Mouse (Mus musculus) MEL (cell line): Measurements from ENCODE around the gene Rad51b. TPM values are rescaled to one million over a fixed set of nuclear protein-coding genes. Genes with fewer than 3 reads are reported as not detected.

ENCODE experiments used
- DNase-seq: peaks from one replicate; pipeline ENCODE4 v3.0.0; 2011; ENCODE audit warnings: low read depth, low spot score
- H3K27ac ChIP-seq: 2 replicates; pipeline ENCODE4 v1.5.1; 2012; ENCODE audit warnings: low read depth, mild to moderate bottlenecking, control low read depth, low read length, moderate library complexity; ENCODE audit not compliant: control insufficient read depth
- H3K27me3 ChIP-seq, 2 experiments: fragments of 150-350 bp in 1 of 2; sonication (generic) in 1 of 2; 2 replicates each; pipeline ENCODE4 v1.6.1; 2012; ENCODE audit warnings: low read length in 2 of 2, mild to moderate bottlenecking in 2 of 2, improper control_type of control experiment in 1 of 2, moderate library complexity in 1 of 2; ENCODE audit not compliant: insufficient read depth in 2 of 2, control insufficient read depth in 1 of 2
- H3K36me3 ChIP-seq, 2 experiments: 2 replicates each; pipeline ENCODE4 v1.6.1; 2012 to 2014; ENCODE audit warnings: low read length in 2 of 2, improper control_type of control experiment in 1 of 2, inconsistent platforms in 1 of 2, mild to moderate bottlenecking in 1 of 2; ENCODE audit not compliant: insufficient read depth in 2 of 2, control insufficient read depth in 1 of 2
- H3K4me1 ChIP-seq, 2 experiments: fragments of 150-350 bp in 1 of 2; sonication (generic) in 1 of 2; 2 replicates each; pipeline ENCODE4 v1.6.1; 2012; ENCODE audit warnings: low read length in 2 of 2, improper control_type of control experiment in 1 of 2, mild to moderate bottlenecking in 1 of 2; ENCODE audit not compliant: insufficient read depth in 2 of 2, control insufficient read depth in 1 of 2
- H3K4me3 ChIP-seq, 2 experiments: fragments of 150-350 bp in 1 of 2; sonication (generic) in 1 of 2; 2 replicates each; pipeline ENCODE4 v1.5.1; 2012; ENCODE audit warnings: low read depth in 2 of 2, low read length in 2 of 2, mild to moderate bottlenecking in 2 of 2, moderate library complexity in 2 of 2, control low read depth in 1 of 2, improper control_type of control experiment in 1 of 2; ENCODE audit not compliant: control insufficient read depth in 1 of 2, insufficient read depth in 1 of 2
- H3K79me2 ChIP-seq: 2 replicates; pipeline ENCODE4 v1.6.1; 2012; ENCODE audit warnings: mild to moderate bottlenecking, low read length, moderate library complexity; ENCODE audit not compliant: control insufficient read depth, poor library complexity, insufficient read depth
- H3K9ac ChIP-seq: 2 replicates; pipeline ENCODE4 v1.6.1; 2012; ENCODE audit warnings: low read depth, mild to moderate bottlenecking, control low read depth, low read length, moderate library complexity; ENCODE audit not compliant: control insufficient read depth, poor library complexity, severe bottlenecking
- H3K9me3 ChIP-seq: fragments of 150-350 bp; sonication (generic); replicated peaks from 2 replicates; pipeline ENCODE4 v1.6.1; 2012; ENCODE audit warnings: mild to moderate bottlenecking, low read length, improper control_type of control experiment, moderate library complexity; ENCODE audit not compliant: insufficient read depth
- BHLHE40 ChIP-seq: IDR thresholded peaks from 2 replicates; pipeline ENCODE4 v1.6.1; 2012; ENCODE audit warnings: low read depth, mild to moderate bottlenecking, inconsistent platforms, low read length, improper control_type of control experiment, borderline replicate concordance
- CHD2 ChIP-seq: IDR thresholded peaks from 2 replicates; pipeline ENCODE4 v1.6.1; 2011; ENCODE audit warnings: low read length, improper control_type of control experiment
- EP300 ChIP-seq, 2 experiments: IDR thresholded peaks; 2 replicates each; pipeline ENCODE4 v1.6.1; 2011; ENCODE audit warnings: improper control_type of control experiment in 2 of 2, low read length in 2 of 2, low read depth in 1 of 2, mild to moderate bottlenecking in 1 of 2
- GATA1 ChIP-seq: IDR thresholded peaks from 2 replicates; pipeline ENCODE4 v1.6.1; 2011; ENCODE audit warnings: low read depth, low read length, improper control_type of control experiment
- MAX ChIP-seq: IDR thresholded peaks from 2 replicates; pipeline ENCODE4 v1.6.1; 2011; ENCODE audit warnings: low read length, improper control_type of control experiment
- MEF2A ChIP-seq: IDR thresholded peaks from 2 replicates; pipeline ENCODE4 v1.6.1; 2014; ENCODE audit warnings: low read depth, mild to moderate bottlenecking, inconsistent platforms, low read length, improper control_type of control experiment; ENCODE audit not compliant: poor library complexity, insufficient replicate concordance, severe bottlenecking; ENCODE audit errors: extremely low read depth
- MYC ChIP-seq: IDR thresholded peaks from 2 replicates; pipeline ENCODE4 v1.6.1; 2011; ENCODE audit warnings: low read depth, mild to moderate bottlenecking, low read length, improper control_type of control experiment, moderate library complexity
- POLR2AphosphoS2 ChIP-seq: IDR thresholded peaks from 2 replicates; pipeline ENCODE4 v1.6.1; 2011; ENCODE audit warnings: low read length, improper control_type of control experiment
- SMC3 ChIP-seq: IDR thresholded peaks from 2 replicates; pipeline ENCODE4 v1.6.1; 2011; ENCODE audit warnings: low read depth, low read length, improper control_type of control experiment
- TAL1 ChIP-seq: IDR thresholded peaks from 2 replicates; pipeline ENCODE4 v1.6.1; 2012; ENCODE audit warnings: mild to moderate bottlenecking, inconsistent platforms, low read length, moderate library complexity, mixed read lengths
- USF1 ChIP-seq: IDR thresholded peaks from 2 replicates; pipeline ENCODE4 v1.6.1; 2014; ENCODE audit warnings: low read depth, mild to moderate bottlenecking, inconsistent platforms, low read length, improper control_type of control experiment, moderate library complexity
- ZMIZ1 ChIP-seq: IDR thresholded peaks from 2 replicates; pipeline ENCODE4 v1.6.1; 2012; ENCODE audit warnings: low read depth, mild to moderate bottlenecking, inconsistent platforms, low read length, improper control_type of control experiment, moderate library complexity
- ZNF384 ChIP-seq: IDR thresholded peaks from 2 replicates; pipeline ENCODE4 v1.6.1; 2012; ENCODE audit warnings: low read depth, mild to moderate bottlenecking, inconsistent platforms, low read length, improper control_type of control experiment
- polyA plus RNA-seq, 2 experiments: library from polyadenylated mRNA; stranded (reverse) in 1 of 2; unstranded in 1 of 2; fragments of >175 nt in 1 of 2; fragments of >200 nt in 1 of 2; gene quantifications; 2 replicates each; pipeline versions ENCODE4 v1.2.1 to v1.2.4; 2012; ENCODE audit warnings: low replicate concordance in 2 of 2, low read depth in 1 of 2; ENCODE audit not compliant: insufficient read length in 2 of 2, insufficient read depth in 1 of 2, missing spikeins in 1 of 2
- total RNA-seq: library from RNA; depleted of rRNA; stranded (reverse); fragments of 300-350 nt; gene quantifications from 2 replicates; pipeline ENCODE4 v1.2.3, GENCODE M21; 2012

Gene Rad51b
- total and polyA plus RNA-seq, 3 experiments, result 3.6 to 5.7 TPM; not detected in 1

GRCm38 (mm10) chr12:79412894-79413507 is 115.9 kb downstream of the Rad51b start:
- TF ChIP-seq MAX, result no peak
- TF ChIP-seq SMC3, result no peak
- TF ChIP-seq BHLHE40, result no peak
- no peak for TF ChIP-seq TAL1
- no peak for TF ChIP-seq CHD2
- TF ChIP-seq ZMIZ1, result no peak
- TF ChIP-seq GATA1, result no peak
- no peak for TF ChIP-seq MYC
- no peak for TF ChIP-seq ZNF384
- no peaks in the 10 kb centered on the region for H3K79me2 ChIP-seq
- no peak overlapping the region for H3K9ac ChIP-seq
- DNase-seq, result no peak
- H3K27me3 ChIP-seq, result no peaks in the 10 kb centered on the region
- no peaks in the 10 kb centered on the region for H3K9me3 ChIP-seq
- no peak overlapping the region for H3K27ac ChIP-seq
- H3K4me1 ChIP-seq, result no peaks in the 10 kb centered on the region
- no peak overlapping the region for H3K4me3 ChIP-seq
- H3K36me3 ChIP-seq, result no peaks in the 10 kb centered on the region

GRCm38 (mm10) chr12:79417360-79417759 is 120.3 kb downstream of the Rad51b start:
- Histone ChIP-seq H3K27me3 (no peaks in the 10 kb centered on the region), H3K9ac (no peak overlapping the region), H3K79me2 (no peaks in the 10 kb centered on the region), H3K27ac (no peak overlapping the region), H3K4me1 (no peaks in the 10 kb centered on the region), H3K9me3 (no peaks in the 10 kb centered on the region), H3K36me3 (no peaks in the 10 kb centered on the region), H3K4me3 (no peak overlapping the region)
- no peak for TF ChIP-seq USF1
- no peak for TF ChIP-seq POLR2AphosphoS2
- TF ChIP-seq EP300 (IDR thresholded peaks at IDR 0.05; ENCODE audit: low read depth in 1 of 2, low read length in 2 of 2), result no peak
- no peak for TF ChIP-seq CHD2
- no peak for TF ChIP-seq SMC3
- DNase-seq, result no peak

DNA sequence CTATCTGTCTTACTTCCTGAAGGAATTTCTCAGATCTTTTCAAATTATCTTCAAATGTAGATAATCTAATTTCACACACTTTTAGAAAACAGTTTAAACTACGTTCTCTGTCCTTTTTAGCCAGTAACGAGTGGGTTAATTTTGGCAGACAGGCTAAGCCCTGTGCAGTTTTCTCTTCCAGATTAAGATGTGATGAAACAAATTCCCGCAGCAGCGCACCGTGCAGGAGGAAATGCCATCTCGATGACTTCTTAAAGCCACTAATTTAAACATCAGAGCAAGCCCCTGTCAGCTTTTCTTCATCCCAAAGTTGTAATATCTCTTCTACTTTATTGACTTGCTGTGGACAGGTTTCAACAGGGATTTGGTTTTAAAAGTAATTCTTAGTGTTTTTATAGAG is 123.5 kb downstream of the Rad51b start:
- no peak for DNase-seq
- Histone ChIP-seq H3K27me3 (no peaks in the 10 kb centered on the region), H3K4me1 (no peaks in the 10 kb centered on the region), H3K9me3 (no peaks in the 10 kb centered on the region), H3K4me3 (no peak overlapping the region), H3K27ac (no peak overlapping the region), H3K36me3 (no peaks in the 10 kb centered on the region), H3K9ac (no peak overlapping the region), H3K79me2 (no peaks in the 10 kb centered on the region)
- TF ChIP-seq MEF2A (no peak), MAX (no peak), POLR2AphosphoS2 (no peak)
